Mouse (Mus musculus) kidney, embryonic 16.5 days (tissue): ENCODE measurements around the gene Nmral1. TPM values are rescaled to one million over a fixed set of nuclear protein-coding genes. Genes with fewer than 3 reads are reported as not detected.
"Not testable (repeated sequence)": the region's sequence is repeated elsewhere in the genome, so short reads cannot be mapped to it uniquely, and the experiment has no call there.

Experiments
- ATAC-seq: fragments of 200-750 bp; cut with Nextera tagmentation; 2 replicates; pipeline ENCODE4 v1.8.0; 2017; ENCODE audit warnings: moderate TSS enrichment; ENCODE audit not compliant: low FRiP score, low TSS enrichment
- H3K27ac ChIP-seq: fragments of 300-500 bp; sonication (generic); 2 replicates; pipeline ENCODE4 v1.5.1; 2014; ENCODE audit warnings: low read length
- H3K27me3 ChIP-seq: fragments of 300-500 bp; sonication (generic); 2 replicates; pipeline ENCODE4 v1.6.1; 2014; ENCODE audit warnings: low read length, control low read depth, mixed read lengths; ENCODE audit not compliant: insufficient read depth
- H3K36me3 ChIP-seq: fragments of 300-500 bp; sonication (generic); 2 replicates; pipeline ENCODE4 v1.6.1; 2014; ENCODE audit warnings: low read length, control low read depth, mixed read lengths; ENCODE audit not compliant: insufficient read depth
- H3K4me1 ChIP-seq: fragments of 300-500 bp; sonication (generic); 2 replicates; pipeline ENCODE4 v1.6.1; 2014; ENCODE audit warnings: low read length, control low read depth, mixed read lengths; ENCODE audit not compliant: insufficient read depth
- H3K4me2 ChIP-seq: fragments of 300-500 bp; sonication (generic); replicated peaks from 2 replicates; pipeline ENCODE4 v1.6.1; 2014; ENCODE audit warnings: low read depth, low read length
- H3K4me3 ChIP-seq: fragments of 300-500 bp; sonication (generic); 2 replicates; pipeline ENCODE4 v1.5.1; 2014; ENCODE audit warnings: mild to moderate bottlenecking, low read length
- H3K9ac ChIP-seq: fragments of 300-500 bp; sonication (generic); replicated peaks from 2 replicates; pipeline ENCODE4 v1.6.1; 2014; ENCODE audit warnings: low read length
- H3K9me3 ChIP-seq: fragments of 300-500 bp; sonication (generic); 2 replicates; pipeline ENCODE4 v1.6.1; 2016; ENCODE audit warnings: low read length, control low read depth
- WGBS: fragments of 180-500 bp; shearing (Covaris S2); extraction: QIAGEN DNeasy Blood & Tissue Kit; methylation state at CpG from one replicate; pipeline ENCODE4 v1.1.7; 2014; 5-methylcytosine and 5-hydroxymethylcytosine counted together
- polyA plus RNA-seq: library from polyadenylated mRNA; unstranded; fragments of >200 nt; fragmentation: Nextera tagmentation; extraction: Ambion mirVana; gene quantifications from 2 replicates; pipeline ENCODE4 v1.2.1, GENCODE M21; 2015

The Nmral1 gene
- 96.7 and 100 TPM in 2 replicates for polyA plus RNA-seq

- Histone ChIP-seq H3K27me3 (no peaks in the 10 kb centered on the region), H3K9ac (peak within 1 kb of the TSS; percentile 84), H3K27ac (peak within 1 kb of the TSS; percentile 84), H3K4me3 (peak within 1 kb of the TSS; percentile 80), H3K4me1 (peaks cover 10% of the 10 kb centered on the region), H3K9me3 (no peaks in the 10 kb centered on the region), H3K4me2 (peak within 1 kb of the TSS; percentile 70), H3K36me3 (peaks cover 21% of the 10 kb centered on the region)
- peak; percentile 93 for ATAC-seq
- WGBS: 8% methylated on average over 33 of the region's 33 CpGs
Observed at GRCm38 (mm10) chr16:4718753-4719518, at the start of gene Nmral1. Nmral1 (minus strand) TSS chr16:4719356.

DNA sequence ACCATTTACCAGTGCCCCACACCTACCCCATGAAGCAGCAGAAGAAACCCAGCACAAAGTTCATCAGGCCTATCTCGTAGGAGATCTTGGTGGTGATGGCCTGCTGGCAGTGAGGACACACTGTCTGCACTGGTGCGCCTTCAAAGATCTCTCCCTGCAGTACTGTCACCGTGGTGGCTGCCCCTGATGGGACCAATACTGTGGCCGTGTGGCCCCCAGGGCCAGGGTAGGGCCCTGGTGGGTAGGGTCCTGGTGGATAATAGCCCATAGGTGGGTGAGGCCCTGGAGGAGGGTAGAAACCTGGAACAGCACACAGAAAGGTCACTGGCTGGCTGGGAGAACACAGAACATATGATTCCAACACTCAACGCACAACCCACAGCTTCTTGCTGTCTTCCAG, 49.6 kb upstream of the Nmral1 start:
- no peak overlapping the region for H3K27ac ChIP-seq
- ATAC-seq: no peak
- H3K27me3 ChIP-seq: no peaks in the 10 kb centered on the region
- no peak overlapping the region for H3K4me3 ChIP-seq
- WGBS: 93% methylated on average over 5 of the region's 5 CpGs
- H3K4me2 ChIP-seq: no peak overlapping the region
- H3K9me3 ChIP-seq: no peaks in the 10 kb centered on the region
- peaks cover 58% of the 10 kb centered on the region for H3K36me3 ChIP-seq
- H3K9ac ChIP-seq: no peak overlapping the region
- 0 out of 2 replicates have a peak, but pooled peaks cover 4% of the 10 kb centered on the region for H3K4me1 ChIP-seq

DNA sequence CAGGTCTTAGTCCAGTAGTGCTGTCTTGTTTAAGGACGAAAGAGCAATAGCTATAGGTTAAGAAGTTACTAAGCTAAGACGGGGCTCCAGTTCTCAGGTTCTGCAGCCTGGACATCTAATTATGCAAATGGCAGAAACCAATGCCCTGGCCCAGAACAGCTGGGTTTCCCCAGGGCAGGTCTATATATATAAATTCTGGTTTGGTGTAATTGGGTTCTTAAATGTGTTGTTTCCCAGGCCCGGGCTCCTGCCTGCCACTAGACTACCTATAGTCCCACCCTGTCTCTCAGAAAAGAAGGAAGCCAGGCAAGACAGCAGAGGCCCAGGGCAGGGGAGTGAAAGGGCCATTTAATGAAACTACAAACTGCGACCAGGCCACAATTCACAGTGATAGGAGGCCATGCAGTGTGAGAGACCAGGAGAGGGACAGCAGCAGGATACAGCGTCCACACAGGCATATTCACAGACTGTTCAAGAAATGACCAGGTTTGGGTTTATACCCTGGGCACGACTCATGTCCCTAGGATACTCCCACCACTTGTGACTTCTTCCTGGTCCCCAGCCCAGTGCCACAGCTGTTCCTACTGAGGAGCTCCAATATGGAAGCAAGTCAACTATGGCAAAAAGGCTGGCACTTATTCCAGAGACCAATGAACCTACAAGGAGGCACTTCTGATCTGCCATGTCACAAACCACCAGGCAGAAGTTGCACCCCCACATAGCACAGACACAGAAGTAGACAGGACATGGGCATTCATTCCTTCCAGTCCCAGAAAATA, 48.0 kb upstream of the Nmral1 start:
- no peaks in the 10 kb centered on the region for H3K4me1 ChIP-seq
- no peak for ATAC-seq
- H3K9ac ChIP-seq: no peak overlapping the region
- no peak overlapping the region for H3K27ac ChIP-seq
- H3K27me3 ChIP-seq: no peaks in the 10 kb centered on the region
- WGBS: 76% methylated on average over 6 of the region's 6 CpGs
- H3K36me3 ChIP-seq: peaks cover 61% of the 10 kb centered on the region
- no peak overlapping the region for H3K4me2 ChIP-seq
- H3K9me3 ChIP-seq: no peaks in the 10 kb centered on the region
- no peak overlapping the region for H3K4me3 ChIP-seq

DNA sequence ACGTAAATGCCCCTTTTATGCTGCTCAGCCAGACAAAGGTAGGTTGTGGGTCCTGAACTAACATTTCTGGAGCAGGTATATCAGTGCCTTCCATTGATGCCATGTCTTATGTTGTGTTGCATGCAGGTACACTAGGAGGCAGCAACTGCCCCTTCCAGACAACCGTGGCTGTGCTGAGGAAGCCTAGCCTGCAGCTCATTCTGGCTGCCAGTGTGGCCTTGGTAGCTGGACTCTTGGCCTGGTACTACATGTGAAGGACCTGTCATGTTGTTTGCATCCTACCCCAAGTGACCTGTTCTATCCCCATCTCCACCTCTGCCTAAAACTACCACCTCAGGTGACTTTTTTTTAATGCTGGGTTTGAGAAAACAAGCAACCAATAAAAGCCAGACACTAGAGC, 46.7 kb upstream of the Nmral1 start:
- Histone ChIP-seq H3K4me1 (no peaks in the 10 kb centered on the region), H3K4me2 (no peak overlapping the region), H3K4me3 (no peak overlapping the region), H3K27me3 (no peaks in the 10 kb centered on the region), H3K36me3 (peaks cover 61% of the 10 kb centered on the region), H3K9me3 (no peaks in the 10 kb centered on the region), H3K9ac (no peak overlapping the region), H3K27ac (no peak overlapping the region)
- 86% methylated on average over 2 of the region's 2 CpGs for WGBS
- ATAC-seq: no peak

DNA sequence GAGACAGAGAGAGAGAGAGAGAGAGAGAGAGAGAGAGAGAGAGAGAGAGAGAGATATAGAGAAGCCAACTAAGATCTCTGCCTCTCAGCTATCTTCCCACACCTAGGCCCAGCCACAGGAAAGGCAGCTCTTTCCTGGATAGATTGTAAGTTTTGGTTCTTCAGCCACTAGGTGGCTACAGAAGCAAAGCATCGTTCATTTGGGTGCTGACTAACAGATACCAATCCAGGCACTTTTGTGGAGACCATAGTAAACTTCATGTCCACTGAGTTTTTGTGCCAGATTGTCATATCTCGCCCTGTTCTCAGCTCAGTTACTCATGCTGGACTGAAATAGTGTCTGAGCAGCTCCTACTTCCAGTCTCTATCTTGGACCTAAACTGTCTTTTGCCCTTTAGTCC, 44.1 kb upstream of the Nmral1 start:
- WGBS: 37% methylated on average over 2 of the region's 2 CpGs
- Histone ChIP-seq H3K4me1 (no peaks in the 10 kb centered on the region), H3K36me3 (peaks cover 39% of the 10 kb centered on the region), H3K9me3 (no peaks in the 10 kb centered on the region), H3K27me3 (no peaks in the 10 kb centered on the region), H3K27ac (0 out of 2 replicates have a peak overlapping the region, but pooled peaks have one; percentile 13), H3K4me2 (no peak overlapping the region), H3K4me3 (no peak overlapping the region), H3K9ac (no peak overlapping the region)
- ATAC-seq: peak; percentile 63; the same call in 1 of the 2 replicates

DNA sequence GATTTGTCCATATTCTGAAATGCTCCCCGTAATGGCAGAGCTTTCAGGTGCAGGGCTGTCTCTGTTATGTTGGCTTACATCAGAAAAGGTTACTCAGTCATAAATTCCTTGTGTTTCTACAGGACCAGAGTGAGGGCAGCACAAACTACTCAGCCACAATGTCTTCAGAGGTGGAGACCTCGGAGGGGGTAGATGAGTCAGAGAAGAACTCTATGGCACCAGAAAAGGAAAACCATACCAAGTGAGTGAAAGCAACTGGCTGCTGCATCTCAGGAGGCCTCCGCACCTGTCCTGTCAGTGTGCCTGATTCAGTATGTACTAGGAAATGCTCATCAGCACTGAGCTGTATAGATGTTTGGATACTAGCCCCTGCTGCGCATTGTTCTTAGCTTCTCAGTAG, 43.3 kb upstream of the Nmral1 start:
- Histone ChIP-seq H3K27ac (no peak overlapping the region), H3K9ac (no peak overlapping the region), H3K4me3 (no peak overlapping the region), H3K36me3 (peaks cover 30% of the 10 kb centered on the region), H3K4me2 (no peak overlapping the region), H3K27me3 (no peaks in the 10 kb centered on the region), H3K9me3 (no peaks in the 10 kb centered on the region), H3K4me1 (peaks cover 1% of the 10 kb centered on the region; the same call in 1 of the 2 replicates)
- ATAC-seq: no peak
- WGBS: 92% methylated on average over 4 of the region's 4 CpGs

DNA sequence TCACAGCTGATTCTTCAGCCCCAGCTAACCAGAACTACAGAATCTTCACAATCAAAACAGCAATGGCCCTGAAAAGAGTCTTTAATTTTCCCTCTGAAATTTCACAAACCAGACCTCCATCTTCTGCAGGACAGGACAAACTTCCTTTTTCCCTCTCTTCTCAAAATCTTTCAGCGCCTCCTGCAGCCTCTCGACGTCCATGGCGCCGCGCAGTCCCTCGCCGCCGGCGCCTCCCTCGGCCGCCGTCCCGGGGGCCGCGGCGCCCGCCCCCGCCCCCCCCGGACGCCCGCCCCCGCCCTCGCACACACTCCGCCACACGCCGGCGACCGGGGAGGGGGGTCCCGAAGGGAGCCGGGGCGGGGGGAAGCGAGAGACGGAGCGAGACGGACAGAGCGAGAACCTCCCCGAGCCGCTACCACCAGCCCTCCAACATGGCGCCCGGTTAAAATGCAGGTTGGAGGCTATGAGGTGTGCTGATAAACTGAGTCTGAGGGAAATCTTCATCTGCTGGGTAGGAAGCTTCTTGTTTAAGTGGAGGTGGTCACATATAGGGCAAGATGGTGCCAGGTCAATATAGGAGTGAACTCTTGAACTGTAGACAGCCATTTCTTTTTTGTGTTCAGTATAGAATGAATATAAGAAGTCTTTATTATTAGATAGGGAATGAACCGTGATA, 37.6 kb upstream of the Nmral1 start:
- Histone ChIP-seq H3K4me1 (peaks cover 17% of the 10 kb centered on the region), H3K9ac (peak overlapping the region; percentile 67), H3K4me2 (peak overlapping the region; percentile 51), H3K27ac (peak overlapping the region; percentile 83), H3K4me3 (peak overlapping the region; percentile 52)
- H3K36me3 ChIP-seq, H3K9me3 ChIP-seq, H3K27me3 ChIP-seq: not testable (repeated sequence)
- ATAC-seq: peak; percentile 85
- WGBS: 2% methylated on average over 20 of the region's 42 CpGs

GRCm38 (mm10) chr16:4754045-4754444, 34.9 kb upstream of the Nmral1 start:
- no peak overlapping the region for H3K27ac ChIP-seq
- H3K36me3 ChIP-seq: peaks cover 8% of the 10 kb centered on the region
- no peak overlapping the region for H3K9ac ChIP-seq
- ATAC-seq: no peak
- H3K4me2 ChIP-seq: no peak overlapping the region
- H3K4me1 ChIP-seq: peaks cover 17% of the 10 kb centered on the region
- peaks cover 7% of the 10 kb centered on the region; the same call in 1 of the 2 replicates for H3K9me3 ChIP-seq
- WGBS: 54% methylated on average over 3 of the region's 3 CpGs
- H3K27me3 ChIP-seq: no peaks in the 10 kb centered on the region
- H3K4me3 ChIP-seq: no peak overlapping the region

DNA sequence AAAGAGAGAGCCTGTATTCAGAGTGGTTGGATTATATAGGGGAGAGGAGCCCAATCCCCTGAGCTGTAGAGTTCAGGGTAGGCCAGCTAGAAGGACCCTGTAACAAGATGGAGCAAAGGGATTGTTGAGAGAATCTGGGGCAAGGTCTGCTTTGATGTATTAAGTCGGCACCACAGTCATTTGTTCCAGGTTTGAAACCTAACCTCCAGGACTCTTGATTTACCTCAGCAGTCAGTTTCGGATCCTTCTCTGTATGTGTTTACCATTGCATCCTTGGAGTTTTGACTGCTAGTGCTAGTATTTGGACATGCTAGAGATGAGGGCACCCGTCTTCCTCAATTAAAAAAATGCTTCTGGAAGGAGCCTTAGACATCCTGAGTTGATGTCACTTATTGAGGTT, 33.0 kb upstream of the Nmral1 start:
- H3K4me3 ChIP-seq: no peak overlapping the region
- no peak overlapping the region for H3K27ac ChIP-seq
- H3K9ac ChIP-seq: no peak overlapping the region
- H3K4me1 ChIP-seq: peaks cover 13% of the 10 kb centered on the region
- 88% methylated on average over 3 of the region's 3 CpGs for WGBS
- H3K27me3 ChIP-seq: no peaks in the 10 kb centered on the region
- no peak for ATAC-seq
- H3K9me3 ChIP-seq: peaks cover 7% of the 10 kb centered on the region; the same call in 1 of the 2 replicates
- no peak overlapping the region for H3K4me2 ChIP-seq
- H3K36me3 ChIP-seq: peaks cover 8% of the 10 kb centered on the region
